9 mouse cellular contexts compared by ENCODE assay signal in the genomic region with DNA sequence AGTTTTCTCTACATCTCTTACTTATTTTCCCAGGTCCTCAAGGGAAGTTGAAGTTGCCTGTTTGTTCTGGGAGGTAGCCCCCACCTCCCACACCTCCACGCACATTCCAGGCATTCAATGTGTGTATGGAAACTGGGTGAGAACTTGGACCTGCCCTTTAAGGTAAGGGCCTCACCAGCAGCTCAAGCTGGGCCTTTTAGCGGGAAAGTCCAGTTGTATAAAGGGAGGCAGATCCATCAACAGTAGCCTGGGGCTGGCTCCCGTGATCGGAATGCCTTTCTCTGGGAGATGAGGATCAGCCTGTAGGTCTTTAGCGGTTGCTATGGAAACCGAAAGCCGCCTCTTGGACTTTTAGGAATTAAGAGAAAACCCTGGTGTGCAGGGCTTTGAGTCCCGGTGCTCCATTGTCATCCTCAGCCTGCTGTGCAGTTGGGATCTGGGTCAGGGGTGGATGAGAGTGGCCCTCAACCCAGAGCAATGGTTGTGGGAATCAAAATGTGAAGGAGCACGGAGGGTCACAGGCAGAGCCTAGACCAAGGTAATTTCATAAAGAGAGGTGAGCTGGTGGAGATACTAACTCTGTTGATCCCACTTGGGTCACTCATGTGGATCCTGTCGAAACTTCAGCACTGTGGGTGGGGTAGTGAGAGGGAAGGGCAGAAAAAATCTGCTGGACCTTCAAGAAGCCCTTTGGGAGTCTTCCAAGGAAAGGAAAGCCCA. TPM values are rescaled to one million over a fixed set of nuclear protein-coding genes. Genes with fewer than 3 reads are reported as not detected.
DNase-seq lines count a peak whose midpoint lies in the region; ATAC-seq and TF ChIP-seq lines count a peak whose summit lies in the region.
"Had no signal": no experiment of that assay in that cellular context is flagged by ENCODE, and none has a peak within 500 bp of the region (broad histone marks: within the 10 kb centered on the region; RNA-seq: fewer than 3 reads in every experiment).

No protein-coding gene starts in this region.

- H3K4me1 ChIP-seq in kidney, postnatal 0 days (replicated peaks; ENCODE audit: insufficient read depth, low read length): peaks cover 25% of the 10 kb centered on the region
- peaks cover 23% of the 10 kb centered on the region for H3K4me1 ChIP-seq in neural tube, embryonic 11.5 days (ENCODE audit: control insufficient read depth, insufficient read depth, low read length)

- peak overlapping the region; percentile 97 for H3K27ac ChIP-seq in kidney, postnatal 0 days
- no peak overlapping the region for H3K27ac ChIP-seq in neural tube, embryonic 11.5 days (ENCODE audit: low read depth, low read length)

- no peaks in the 10 kb centered on the region for H3K36me3 ChIP-seq in kidney, postnatal 0 days (ENCODE audit: insufficient read depth, low read length)
- H3K36me3 ChIP-seq in neural tube, embryonic 11.5 days (ENCODE audit: control insufficient read depth, insufficient read depth, low read length): no peaks in the 10 kb centered on the region

- no peak overlapping the region for H3K4me3 ChIP-seq in kidney, postnatal 0 days (replicated peaks; ENCODE audit: low read depth, low read length)
- H3K4me3 ChIP-seq in neural tube, embryonic 11.5 days (ENCODE audit: low read depth, low read length): no peak overlapping the region

- no peak for TF ChIP-seq CTCF in kidney, postnatal 0 days (IDR thresholded peaks at IDR 0.05; ENCODE audit: low read depth)

- H3K27me3 ChIP-seq in kidney, postnatal 0 days (ENCODE audit: insufficient read depth, low read length): no peaks in the 10 kb centered on the region
- H3K27me3 ChIP-seq in neural tube, embryonic 11.5 days (ENCODE audit: control insufficient read depth, insufficient read depth, low read length): peaks cover 9% of the 10 kb centered on the region

- peak; percentile 6 to 7 for DNase-seq in frontal cortex, postnatal 10 days (ENCODE audit: low spot score in 2 of 2)
- DNase-seq in frontal cortex, postnatal 25 days (ENCODE audit: low spot score in 2 of 2): no peak
- DNase-seq in embryo, embryonic 10 days (ENCODE audit: low spot score): peak; percentile 78
- DNase-seq in kidney, postnatal 0 days (ENCODE audit: low spot score): no peak
- peak; percentile 46 for DNase-seq in neural tube, embryonic 11.5 days (ENCODE audit: low spot score)
- DNase-seq in left cerebral cortex, adult 18-20 months (ENCODE audit: low spot score in 2 of 2): no peak
- DNase-seq in adrenal gland, postnatal 14 days: no peak
- no peak for DNase-seq in adrenal gland, adult (ENCODE audit: inconsistent age in 2 of 2, low spot score in 1 of 2)
- DNase-seq: gastrocnemius, postnatal 14 days had no signal

- H3K4me2 ChIP-seq in kidney, postnatal 0 days (ENCODE audit: low read length): peak overlapping the region; percentile 80
- no peak overlapping the region for H3K4me2 ChIP-seq in neural tube, embryonic 11.5 days (ENCODE audit: low read depth)

- H3K9me3 ChIP-seq in kidney, postnatal 0 days (replicated peaks; ENCODE audit: low read length): no peaks in the 10 kb centered on the region
- no peaks in the 10 kb centered on the region for H3K9me3 ChIP-seq in neural tube, embryonic 11.5 days (ENCODE audit: control insufficient read depth, low read length)

- H3K9ac ChIP-seq in kidney, postnatal 0 days (ENCODE audit: low read depth, low read length): 0 out of 2 replicates have a peak overlapping the region, but pooled peaks have one; percentile 65
- H3K9ac ChIP-seq in neural tube, embryonic 11.5 days (ENCODE audit: low read length): no peak overlapping the region

- 22% methylated on average over 10 of the region's 10 CpGs for WGBS in kidney, postnatal 0 days
- 14% methylated on average over 10 of the region's 10 CpGs for WGBS in neural tube, embryonic 11.5 days

- no peak for ATAC-seq in kidney, postnatal 0 days (replicated peaks; ENCODE audit: low FRiP score, low read depth)
- no peak for ATAC-seq in neural tube, embryonic 11.5 days (ENCODE audit: insufficient read depth, low FRiP score, low TSS enrichment)

RNA-seq across cellular contexts. Expression of gene Pex16, which starts 2.3 kb away (rescaled TPM):
- polyA plus RNA-seq in kidney, postnatal 0 days (2015; fragmentation: Nextera tagmentation; extraction: Ambion mirVana): 34.3 and 36.8 TPM in 2 replicates
- 21.5 and 22.4 TPM in 2 replicates for polyA plus RNA-seq in neural tube, embryonic 11.5 days (2014; fragmentation: Nextera tagmentation; extraction: Ambion mirVana)
- 10 to 100 TPM; 27.3 to 29.1 TPM for total RNA-seq in left cerebral cortex, adult 18-20 months (2021)
- total RNA-seq in adrenal gland, postnatal 14 days (2021): 117 and 129 TPM in 2 replicates

RNA-seq across cellular contexts. Expression of gene Large2, which starts 2.5 kb away (rescaled TPM):
- 30.6 and 34.3 TPM in 2 replicates for polyA plus RNA-seq in kidney, postnatal 0 days (2015; fragmentation: Nextera tagmentation; extraction: Ambion mirVana)
- polyA plus RNA-seq in neural tube, embryonic 11.5 days (2014; fragmentation: Nextera tagmentation; extraction: Ambion mirVana): 3.0 and 4.9 TPM in 2 replicates
- total RNA-seq in left cerebral cortex, adult 18-20 months (2021): 1 to 10 TPM in 1 of 2 experiments, not detected in 1; 1.0 TPM
- total RNA-seq in adrenal gland, postnatal 14 days (2021): 1.6 and 2.7 TPM in 2 replicates

RNA-seq across cellular contexts. Expression of gene 1700029I15Rik, which starts 10.2 kb away (rescaled TPM):
- 1.8 and 2.5 TPM in 2 replicates for polyA plus RNA-seq in kidney, postnatal 0 days (2015; fragmentation: Nextera tagmentation; extraction: Ambion mirVana)
- polyA plus RNA-seq in neural tube, embryonic 11.5 days (2014; fragmentation: Nextera tagmentation; extraction: Ambion mirVana): 1.0 and 3.1 TPM in 2 replicates
- 1 to 10 TPM; 3.8 to 5.9 TPM for total RNA-seq in left cerebral cortex, adult 18-20 months (2021)
- 9.6 and 9.7 TPM in 2 replicates for total RNA-seq in adrenal gland, postnatal 14 days (2021)

RNA-seq across cellular contexts. Expression of gene Mapk8ip1, which starts 28.9 kb away (rescaled TPM):
- 25.9 and 28.2 TPM in 2 replicates for polyA plus RNA-seq in kidney, postnatal 0 days (2015; fragmentation: Nextera tagmentation; extraction: Ambion mirVana)
- 39.1 and 44.2 TPM in 2 replicates for polyA plus RNA-seq in neural tube, embryonic 11.5 days (2014; fragmentation: Nextera tagmentation; extraction: Ambion mirVana)
- 100 to 1,000 TPM; 345 to 351 TPM for total RNA-seq in left cerebral cortex, adult 18-20 months (2021)
- total RNA-seq in adrenal gland, postnatal 14 days (2021): 21.2 and 22.8 TPM in 2 replicates

Comparison
In these comparisons a context has a peak if more than half of its experiments do, and no peak if none do; other contexts are left out.
1. DNase-seq: peak in frontal cortex, postnatal 10 days (2 of 2), embryo, embryonic 10 days (single experiment) and neural tube, embryonic 11.5 days (single experiment); none in frontal cortex, postnatal 25 days (0 of 2), kidney, postnatal 0 days (single experiment), left cerebral cortex, adult 18-20 months (0 of 2), adrenal gland, postnatal 14 days (single experiment) and adrenal gland, adult (0 of 2).